Mouse (Mus musculus): ENCODE data around the gene Lsm10. TPM values are rescaled to one million over a fixed set of nuclear protein-coding genes. Genes with fewer than 3 reads are reported as not detected.

The Lsm10 gene
- total and polyA plus RNA-seq, 3 experiments, result 35.0 to 49.6 TPM; not detected in 1

DNA sequence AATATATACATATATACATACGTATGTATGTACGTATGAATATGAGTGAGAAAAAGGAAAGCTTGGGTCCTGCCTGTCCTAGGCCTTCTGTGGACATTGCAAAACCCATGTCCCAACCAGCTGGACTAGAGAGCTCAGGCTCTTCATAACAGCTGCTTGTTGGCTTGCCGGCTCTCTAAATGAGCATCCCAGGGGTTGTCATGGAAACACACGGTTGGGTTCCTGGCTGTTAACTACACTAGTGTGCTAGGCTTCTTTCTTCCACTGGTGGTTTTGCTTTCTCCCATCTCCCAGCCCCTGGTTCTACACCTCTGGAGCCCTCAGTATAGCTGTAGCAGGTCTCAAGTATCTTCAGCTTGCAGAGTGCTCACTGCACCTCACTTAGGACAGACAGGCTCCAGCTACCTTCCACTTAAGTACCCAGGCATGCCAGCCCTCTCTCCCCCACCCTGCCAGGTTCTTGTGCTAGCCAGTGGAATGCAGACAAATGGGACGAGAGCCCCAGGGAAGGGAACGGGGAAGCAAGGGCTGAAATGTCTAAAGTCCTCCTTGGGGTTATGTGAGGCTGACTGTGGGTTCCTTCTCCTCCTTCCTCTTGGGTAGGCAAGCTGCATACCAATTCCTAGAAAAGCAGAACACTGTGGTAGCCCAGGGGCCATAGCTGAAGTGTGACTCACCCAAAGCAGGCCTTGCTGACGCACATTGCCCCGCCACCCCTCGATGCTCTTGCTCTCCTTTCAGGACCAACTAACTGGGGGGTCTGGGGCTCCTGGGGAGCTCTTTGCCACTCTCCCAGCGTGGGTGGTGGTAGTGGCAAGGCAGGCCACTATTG lies 35.1 kb downstream of the Lsm10 start:
- Histone ChIP-seq H3K27me3 (ENCODE audit: control insufficient read depth in 1 of 2, insufficient read depth in 2 of 2, low read length in 2 of 2) (no peaks in the 10 kb centered on the region), H3K9ac (ENCODE audit: control insufficient read depth, low read depth, low read length, poor library complexity, severe bottlenecking) (no peak overlapping the region), H3K36me3 (ENCODE audit: control insufficient read depth in 1 of 2, insufficient read depth in 2 of 2, low read length in 2 of 2) (peaks cover 0 to 8% of the 10 kb centered on the region in 2 experiments; a peak in 2 of 4 replicates), H3K4me1 (ENCODE audit: control insufficient read depth in 1 of 2, insufficient read depth in 2 of 2, low read length in 2 of 2) (no peaks in the 10 kb centered on the region), H3K27ac (ENCODE audit: control insufficient read depth, low read depth, low read length) (no peak overlapping the region), H3K4me3 (ENCODE audit: control insufficient read depth in 1 of 2, insufficient read depth in 1 of 2, low read depth in 2 of 2, low read length in 2 of 2) (no peak overlapping the region), H3K79me2 (ENCODE audit: control insufficient read depth, insufficient read depth, low read length, poor library complexity) (no peaks in the 10 kb centered on the region), H3K9me3 (replicated peaks; ENCODE audit: insufficient read depth, low read length) (no peaks in the 10 kb centered on the region)
- TF ChIP-seq EP300 (IDR thresholded peaks at IDR 0.05; ENCODE audit: low read depth in 1 of 2, low read length in 2 of 2), result no peak
- no peak for TF ChIP-seq MYB (IDR thresholded peaks at IDR 0.05; ENCODE audit: low read depth, low read length)
- no peak for TF ChIP-seq POLR2A (IDR thresholded peaks at IDR 0.05; ENCODE audit: control insufficient read depth in 1 of 2, insufficient read depth in 1 of 2, low read depth in 1 of 2, low read length in 2 of 2, poor library complexity in 1 of 2)
- TF ChIP-seq TBP (IDR thresholded peaks at IDR 0.05; ENCODE audit: low read depth, low read length), result no peak
- TF ChIP-seq CTCF (IDR thresholded peaks at IDR 0.05 in 2 of 3, conservative IDR thresholded peaks at IDR 0.05 in 1 of 3; ENCODE audit: control insufficient read depth in 1 of 3, insufficient read depth in 1 of 3, low read depth in 2 of 3, low read length in 3 of 3, poor library complexity in 1 of 3, severe bottlenecking in 1 of 3), result no peak
- no peak for TF ChIP-seq MXI1 (IDR thresholded peaks at IDR 0.05; ENCODE audit: low read depth, low read length)
- TF ChIP-seq E2F4 (IDR thresholded peaks at IDR 0.05; ENCODE audit: borderline replicate concordance, low read depth, low read length), result no peak
- no peak for TF ChIP-seq TAL1 (IDR thresholded peaks at IDR 0.05; ENCODE audit: low read length)
- no peak for TF ChIP-seq RAD21 (IDR thresholded peaks at IDR 0.05; ENCODE audit: low read depth, low read length)
- no peak for TF ChIP-seq MAZ (IDR thresholded peaks at IDR 0.05; ENCODE audit: low read depth, low read length)
- no peak for TF ChIP-seq HCFC1 (IDR thresholded peaks at IDR 0.05; ENCODE audit: low read depth, low read length)
- TF ChIP-seq RCOR1 (IDR thresholded peaks at IDR 0.05; ENCODE audit: low read depth, low read length), result no peak
- peak; percentile 19 for DNase-seq (ENCODE audit: low read depth, low spot score)

DNA sequence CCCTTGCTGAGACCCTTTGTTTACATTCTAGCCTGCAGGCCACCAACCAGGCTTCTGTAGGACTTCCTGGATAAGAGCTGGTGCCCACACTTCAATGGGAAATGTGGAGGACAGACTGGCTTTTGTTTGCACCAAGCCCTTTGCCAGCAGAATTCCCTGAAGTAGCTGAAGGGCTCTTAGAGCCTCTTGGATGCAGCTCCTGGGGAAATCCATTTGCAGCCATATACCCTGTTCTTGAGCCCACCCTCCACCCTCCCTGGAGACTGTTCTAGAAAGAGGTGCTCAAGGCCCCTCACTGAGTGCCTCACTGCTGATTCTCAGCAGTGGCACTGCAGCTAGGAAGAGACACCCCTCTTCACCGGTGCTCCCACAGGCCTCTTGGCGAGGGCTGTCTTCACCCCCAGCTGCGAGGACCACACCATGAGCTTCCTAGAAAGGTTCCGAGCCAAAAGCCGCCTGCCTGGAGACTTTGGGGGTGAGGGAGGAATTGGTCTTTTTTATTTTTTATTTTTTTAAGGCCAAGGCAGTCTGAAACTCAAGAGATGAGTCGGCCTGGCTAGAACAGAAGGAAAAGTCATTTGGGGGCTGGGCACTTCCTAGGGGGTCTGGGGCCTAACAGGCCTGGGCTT lies 36.3 kb downstream of the Lsm10 start:
- H3K27ac ChIP-seq (ENCODE audit: control insufficient read depth, low read depth, low read length), result no peak overlapping the region
- no peak for TF ChIP-seq ZC3H11A (IDR thresholded peaks at IDR 0.05; ENCODE audit: low read depth, low read length)

DNA sequence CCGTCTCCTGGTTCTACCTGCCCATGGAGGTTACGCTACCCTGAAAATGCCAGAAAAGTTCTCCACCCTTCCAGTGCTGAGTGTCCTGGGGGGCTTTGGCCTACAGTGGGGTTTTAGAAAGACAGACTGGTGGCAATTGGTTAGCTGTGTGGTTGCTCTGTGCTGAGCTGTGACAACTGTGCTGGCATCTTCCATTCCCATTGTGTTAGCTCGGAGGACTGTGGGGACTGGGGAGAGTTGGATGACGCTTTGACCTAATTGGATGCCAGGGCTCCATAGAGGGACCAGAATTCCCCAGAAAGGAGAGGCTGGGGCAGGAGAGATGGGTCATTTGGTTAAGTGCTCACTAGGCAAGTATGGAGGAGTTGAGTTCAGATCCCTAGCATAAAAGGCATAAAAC lies 37.8 kb downstream of the Lsm10 start:
- no peaks in the 10 kb centered on the region for H3K9me3 ChIP-seq (replicated peaks; ENCODE audit: insufficient read depth, low read length)
- no peak overlapping the region for H3K27ac ChIP-seq (ENCODE audit: control insufficient read depth, low read depth, low read length)
- H3K9ac ChIP-seq (ENCODE audit: control insufficient read depth, low read depth, low read length, poor library complexity, severe bottlenecking), result no peak overlapping the region
- no peak for TF ChIP-seq TAL1 (IDR thresholded peaks at IDR 0.05; ENCODE audit: low read length)
- no peak for TF ChIP-seq CHD1 (IDR thresholded peaks at IDR 0.05; ENCODE audit: low read depth, low read length)
- no peak for TF ChIP-seq POLR2AphosphoS2 (IDR thresholded peaks at IDR 0.05; ENCODE audit: low read length)
- DNase-seq (ENCODE audit: low read depth, low spot score), result no peak
- peaks cover 0 to 8% of the 10 kb centered on the region in 2 experiments; a peak in 2 of 4 replicates for H3K36me3 ChIP-seq (ENCODE audit: control insufficient read depth in 1 of 2, insufficient read depth in 2 of 2, low read length in 2 of 2)
- H3K4me3 ChIP-seq (ENCODE audit: control insufficient read depth in 1 of 2, insufficient read depth in 1 of 2, low read depth in 2 of 2, low read length in 2 of 2), result no peak overlapping the region
- no peaks in the 10 kb centered on the region for H3K79me2 ChIP-seq (ENCODE audit: control insufficient read depth, insufficient read depth, low read length, poor library complexity)
- no peaks in the 10 kb centered on the region for H3K27me3 ChIP-seq (ENCODE audit: control insufficient read depth in 1 of 2, insufficient read depth in 2 of 2, low read length in 2 of 2)
- H3K4me1 ChIP-seq (ENCODE audit: control insufficient read depth in 1 of 2, insufficient read depth in 2 of 2, low read length in 2 of 2), result no peaks in the 10 kb centered on the region

More for the DNA sequence above, 36.3 kb downstream of the Lsm10 start:
- no peak overlapping the region for H3K4me3 ChIP-seq (ENCODE audit: control insufficient read depth in 1 of 2, insufficient read depth in 1 of 2, low read depth in 2 of 2, low read length in 2 of 2)
- H3K27me3 ChIP-seq (ENCODE audit: control insufficient read depth in 1 of 2, insufficient read depth in 2 of 2, low read length in 2 of 2), result no peaks in the 10 kb centered on the region
- H3K4me1 ChIP-seq (ENCODE audit: control insufficient read depth in 1 of 2, insufficient read depth in 2 of 2, low read length in 2 of 2), result no peaks in the 10 kb centered on the region
- H3K9ac ChIP-seq (ENCODE audit: control insufficient read depth, low read depth, low read length, poor library complexity, severe bottlenecking), result no peak overlapping the region
- peaks cover 0 to 8% of the 10 kb centered on the region in 2 experiments; a peak in 2 of 4 replicates for H3K36me3 ChIP-seq (ENCODE audit: control insufficient read depth in 1 of 2, insufficient read depth in 2 of 2, low read length in 2 of 2)
- DNase-seq (ENCODE audit: low read depth, low spot score), result no peak
- no peaks in the 10 kb centered on the region for H3K9me3 ChIP-seq (replicated peaks; ENCODE audit: insufficient read depth, low read length)
- H3K79me2 ChIP-seq (ENCODE audit: control insufficient read depth, insufficient read depth, low read length, poor library complexity), result no peaks in the 10 kb centered on the region
